Mouse (Mus musculus): ENCODE results near the gene Slc36a3.

DNA sequence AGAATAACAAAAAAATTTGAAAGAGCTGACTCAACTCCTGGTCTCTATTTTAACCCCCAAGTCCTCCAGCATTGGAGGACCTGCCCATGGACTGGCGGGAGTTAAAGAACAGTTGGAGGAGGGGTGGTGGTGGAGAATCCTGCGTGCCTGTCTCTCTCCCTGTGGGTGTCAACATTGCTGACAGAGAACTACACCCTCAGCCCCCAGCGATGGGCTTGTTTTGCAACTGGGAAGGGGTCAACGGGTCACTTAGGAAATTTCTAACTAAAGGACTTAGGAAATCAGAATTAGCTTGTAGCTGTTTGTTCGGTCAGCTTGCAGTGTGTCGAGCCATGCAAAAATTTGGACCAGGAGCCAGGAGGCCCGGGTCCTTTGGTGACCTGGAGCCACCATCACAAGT lies 31.6 kb upstream of the Slc36a3 start:
- TF ChIP-seq CTCF (IDR thresholded peaks at IDR 0.05; ENCODE audit: low read depth, low read length) (no peak), POLR2A (IDR thresholded peaks at IDR 0.05; ENCODE audit: borderline replicate concordance, low read depth, low read length) (no peak)

All from bone marrow macrophage, adult 2 months (primary cell).